Mouse (Mus musculus): ENCODE data around the gene Nfkbib.

Gene Nfkbib

GRCm38 (mm10) chr7:28767462-28767965, at the start of gene Nfkbib:
TSS of gene Nfkbib (minus strand) at chr7:28767512.
- DNase-seq (ENCODE audit: low spot score): no peak

GRCm38 (mm10) chr7:28816920-28817319, 49.6 kb upstream of the Nfkbib start:
- DNase-seq (ENCODE audit: low spot score): no peak

- no peak for DNase-seq (ENCODE audit: low spot score)
These were observed 48.9 kb upstream of the Nfkbib start for GRCm38 (mm10) chr7:28816201-28816600.

DNA sequence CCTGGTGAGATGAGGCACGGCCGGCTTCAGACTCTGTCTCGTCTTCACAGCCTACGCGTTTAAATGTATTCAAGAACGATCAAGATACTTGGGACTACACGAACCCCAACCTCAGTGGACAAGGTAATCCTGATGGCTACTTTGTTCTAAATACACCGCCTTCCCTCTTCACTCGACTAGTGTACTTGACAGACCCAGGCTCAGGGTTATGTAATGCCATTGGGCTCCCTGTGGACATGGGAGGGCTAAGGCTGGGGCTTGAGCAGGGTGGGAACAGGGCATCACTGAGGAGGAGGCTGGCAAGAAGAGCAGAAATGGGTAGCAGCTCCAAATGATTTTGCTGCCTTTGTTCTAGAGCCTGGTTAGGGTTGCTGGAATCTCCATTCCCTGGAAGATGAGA, 47.9 kb upstream of the Nfkbib start:
- DNase-seq (ENCODE audit: low spot score): no peak

DNA sequence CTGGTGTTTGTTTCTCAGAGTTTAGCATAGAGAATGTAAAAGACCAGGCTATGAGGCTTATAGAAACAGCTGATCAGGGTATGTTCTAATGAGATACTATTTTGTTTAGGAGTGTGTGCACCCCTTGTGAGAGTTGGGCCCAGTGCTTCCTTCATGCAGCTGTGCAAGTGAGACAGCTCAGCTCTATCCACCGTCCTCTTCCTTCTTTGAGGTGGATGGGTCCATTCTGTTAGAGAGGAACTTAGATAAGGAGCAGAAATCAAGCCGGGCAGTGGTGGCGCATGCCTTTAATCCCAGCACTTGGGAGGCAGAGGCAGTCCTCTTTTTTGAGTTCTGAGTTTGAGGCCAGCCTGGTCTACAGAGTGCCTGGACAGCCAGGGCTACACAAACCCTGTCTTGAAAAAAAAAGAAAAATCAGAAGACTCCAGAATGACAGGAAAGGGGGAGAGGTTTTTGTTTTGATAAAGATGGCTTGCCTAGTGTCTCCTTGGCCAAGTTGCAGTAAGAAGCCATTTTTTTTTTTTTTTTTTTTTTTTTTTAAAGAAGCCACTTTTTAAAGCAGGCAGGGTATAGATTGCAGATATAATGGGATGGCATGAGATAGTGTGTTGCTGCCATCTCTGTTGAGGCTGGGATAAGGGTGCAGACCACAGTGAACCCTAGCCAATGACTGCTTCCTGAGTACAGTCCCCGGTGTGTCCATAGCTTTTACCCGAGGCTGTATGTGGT, 47.2 kb upstream of the Nfkbib start:
- no peak for DNase-seq (ENCODE audit: low spot score)

GRCm38 (mm10) chr7:28812949-28813348, 45.6 kb upstream of the Nfkbib start:
- DNase-seq (ENCODE audit: low spot score): no peak

DNA sequence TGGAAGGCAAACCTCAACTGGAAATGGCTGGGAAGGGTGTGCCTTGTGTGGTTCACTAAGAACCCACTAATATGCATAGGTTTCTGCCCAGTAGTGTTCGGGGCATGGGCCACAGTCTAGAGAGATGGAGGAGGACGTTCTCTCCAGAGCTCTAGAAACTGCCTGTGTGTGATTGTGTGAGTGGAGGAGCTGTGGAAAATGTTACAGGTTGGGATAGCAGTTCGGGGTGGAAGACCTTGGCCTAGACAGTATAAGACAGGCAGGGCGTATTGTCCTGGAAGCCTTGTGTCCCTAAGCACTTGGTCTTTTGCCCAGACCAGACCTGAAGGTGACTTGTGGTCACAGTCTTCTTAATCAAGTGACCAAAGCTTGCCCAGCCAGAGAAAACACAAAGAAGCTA, 45.1 kb upstream of the Nfkbib start:
- no peak for DNase-seq (ENCODE audit: low spot score)

GRCm38 (mm10) chr7:28811640-28812275, 44.4 kb upstream of the Nfkbib start:
- no peak for DNase-seq (ENCODE audit: low spot score)

DNA sequence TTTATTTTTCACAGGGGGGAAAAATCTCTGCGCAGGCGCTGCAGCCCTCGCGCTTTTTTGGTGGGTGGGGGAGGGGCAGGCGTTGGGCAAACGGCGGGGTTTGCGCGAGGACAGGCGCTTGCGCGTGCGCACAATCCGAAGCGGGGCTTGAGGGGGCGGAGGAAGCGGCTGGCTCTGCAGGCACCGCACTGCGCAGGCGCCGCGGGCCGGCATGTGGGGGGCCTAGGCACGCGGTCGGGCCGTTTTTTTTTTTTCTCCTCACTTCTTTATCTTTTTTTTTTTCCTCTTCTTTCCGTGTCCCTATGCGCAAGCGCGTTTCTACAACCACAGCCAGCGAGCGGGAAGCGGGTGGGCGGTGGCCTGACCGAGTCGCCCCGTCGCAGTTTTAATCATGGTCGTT, 43.9 kb upstream of the Nfkbib start:
- DNase-seq (ENCODE audit: low spot score): peak; percentile 96

DNA sequence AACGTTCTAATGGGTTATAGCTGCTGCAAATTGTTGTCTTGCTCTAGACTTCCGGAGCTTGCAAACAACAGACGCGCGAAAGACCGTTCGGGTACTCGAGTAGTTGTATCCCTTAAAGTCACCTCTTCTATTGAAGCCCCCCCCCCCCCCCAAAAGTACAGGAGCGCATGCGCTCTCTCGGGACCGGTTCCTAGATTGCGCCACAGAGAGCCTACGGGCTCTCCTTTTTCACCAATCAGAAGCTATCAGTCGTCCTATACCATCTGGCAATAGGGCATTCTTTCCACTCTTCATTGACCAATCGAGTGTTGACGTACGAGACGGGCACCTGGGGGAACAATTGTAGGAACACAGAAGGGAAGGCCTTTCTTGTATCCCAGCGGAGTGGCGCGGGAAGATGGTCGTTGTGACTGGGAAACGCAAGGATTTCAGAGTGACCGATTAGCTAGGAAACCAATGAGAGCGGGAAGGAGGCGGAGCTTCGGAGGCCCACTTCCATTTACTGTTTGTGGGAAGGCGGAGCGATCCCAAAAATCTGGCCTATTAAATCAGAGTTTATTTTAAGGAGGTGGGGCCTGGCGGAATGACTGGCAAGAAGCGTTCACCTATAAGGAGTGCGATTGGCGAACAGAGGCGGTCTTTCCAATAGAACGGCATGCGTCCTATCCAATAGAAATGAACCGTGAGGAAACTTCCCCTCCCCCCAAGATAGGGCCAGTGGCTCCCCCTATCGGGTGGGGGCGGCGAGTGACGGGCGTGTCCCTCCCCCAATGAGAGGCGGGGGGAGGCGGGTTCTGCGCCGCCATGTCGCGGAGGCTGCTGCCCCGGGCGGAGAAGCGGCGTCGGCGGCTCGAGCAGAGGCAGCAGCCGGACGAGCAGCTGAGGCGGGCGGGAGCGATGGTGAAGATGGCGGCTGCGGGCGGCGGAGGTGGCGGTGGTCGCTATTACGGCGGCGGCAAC, 43.1 kb upstream of the Nfkbib start:
- peak; percentile 100 for DNase-seq (ENCODE audit: low spot score)

DNA sequence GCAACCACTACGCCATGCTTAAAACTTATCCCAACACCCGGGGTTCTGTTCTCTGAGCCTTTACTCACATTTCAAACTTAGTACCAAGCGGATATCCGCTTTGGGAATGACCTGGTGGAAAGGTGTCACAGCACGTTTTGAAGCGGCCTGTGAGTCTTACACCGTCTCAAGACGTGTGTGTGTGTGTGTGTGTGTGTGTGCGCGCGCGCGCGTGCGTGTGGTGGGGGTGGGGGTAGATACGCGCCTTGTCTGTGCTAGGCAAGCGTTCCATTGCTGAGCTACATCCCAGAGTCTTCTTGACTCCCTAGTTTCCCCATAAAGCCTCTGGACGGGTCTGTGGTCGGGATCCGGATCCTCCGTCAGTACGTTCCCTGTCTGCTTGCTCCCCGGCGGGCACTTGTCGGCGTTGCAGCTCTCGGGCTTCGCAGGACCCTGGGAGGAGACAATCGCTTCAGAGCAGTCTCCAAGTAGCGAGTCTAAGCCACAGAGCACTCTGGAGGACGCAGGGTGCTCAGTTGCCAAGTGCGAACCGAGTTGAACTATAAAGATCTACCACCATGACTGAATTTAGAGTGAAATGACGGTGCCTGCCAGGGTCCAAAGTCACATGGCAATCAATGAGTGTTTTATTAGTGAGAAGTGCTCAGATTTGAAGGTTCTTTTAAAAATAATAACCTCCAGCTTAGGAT, 42.2 kb upstream of the Nfkbib start:
- DNase-seq (ENCODE audit: low spot score): peak; percentile 83

DNA sequence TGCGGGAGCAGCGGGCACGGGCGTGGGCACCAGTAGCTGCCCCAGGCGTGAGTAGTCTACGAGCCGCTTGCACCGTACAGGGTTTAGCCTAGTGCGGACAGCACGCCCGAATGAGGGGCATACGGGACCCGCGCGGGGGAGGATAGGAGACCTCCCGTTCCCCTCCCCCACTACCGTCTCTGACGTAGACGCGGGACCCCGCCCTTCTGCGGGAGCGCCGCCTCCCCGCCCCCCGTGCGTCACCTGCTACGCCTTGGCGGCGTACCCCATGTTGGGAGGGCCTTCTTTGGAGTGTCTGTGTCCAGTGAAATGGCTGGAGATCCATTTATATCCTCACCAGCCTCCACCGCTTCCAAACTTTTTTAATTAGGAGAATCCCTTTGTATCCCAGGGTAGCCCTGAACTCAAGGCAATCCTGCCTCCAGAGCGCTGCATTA, 41.7 kb upstream of the Nfkbib start:
- peak; percentile 96 for DNase-seq (ENCODE audit: low spot score)

DNA sequence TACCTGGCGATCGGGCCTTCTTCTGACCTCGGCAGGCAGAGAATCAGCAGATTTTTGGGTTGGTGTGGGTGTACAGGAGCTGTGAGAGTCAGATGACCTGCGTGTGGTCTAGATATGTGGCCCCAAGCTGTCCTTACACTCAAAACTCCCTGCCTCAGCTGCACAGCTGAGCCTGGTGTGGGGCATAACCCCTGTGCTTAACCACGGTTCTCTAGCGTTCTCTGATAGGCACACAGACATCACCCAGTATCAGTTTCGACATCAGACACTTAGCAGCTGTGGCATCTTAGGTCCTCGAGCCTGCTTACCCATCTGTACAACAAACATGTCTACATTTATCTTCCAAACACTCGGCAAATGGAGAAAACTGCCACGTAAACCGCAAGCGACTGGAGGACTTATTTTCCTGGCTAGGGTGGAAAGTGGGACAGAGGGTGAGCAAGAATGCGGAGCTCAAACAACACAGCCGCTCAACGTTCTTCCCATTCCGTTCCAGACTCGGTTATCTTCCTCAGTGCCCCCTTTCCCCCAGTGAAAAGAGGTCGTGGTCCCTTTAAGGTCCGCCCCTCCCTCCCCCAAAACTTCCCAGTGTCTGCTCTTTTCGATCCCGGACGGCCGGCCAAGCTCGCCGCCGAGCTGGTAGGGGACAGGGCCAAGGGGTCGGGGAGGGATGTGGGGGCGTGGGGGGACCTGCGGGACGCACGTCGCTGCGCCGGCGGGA, 41.1 kb upstream of the Nfkbib start, which contains the start of gene Hnrnpl:
Gene Hnrnpl (plus strand): TSS at position 321 of the 721 bp plus-strand sequence.
- peak; percentile 85 for DNase-seq (ENCODE audit: low spot score)

DNA sequence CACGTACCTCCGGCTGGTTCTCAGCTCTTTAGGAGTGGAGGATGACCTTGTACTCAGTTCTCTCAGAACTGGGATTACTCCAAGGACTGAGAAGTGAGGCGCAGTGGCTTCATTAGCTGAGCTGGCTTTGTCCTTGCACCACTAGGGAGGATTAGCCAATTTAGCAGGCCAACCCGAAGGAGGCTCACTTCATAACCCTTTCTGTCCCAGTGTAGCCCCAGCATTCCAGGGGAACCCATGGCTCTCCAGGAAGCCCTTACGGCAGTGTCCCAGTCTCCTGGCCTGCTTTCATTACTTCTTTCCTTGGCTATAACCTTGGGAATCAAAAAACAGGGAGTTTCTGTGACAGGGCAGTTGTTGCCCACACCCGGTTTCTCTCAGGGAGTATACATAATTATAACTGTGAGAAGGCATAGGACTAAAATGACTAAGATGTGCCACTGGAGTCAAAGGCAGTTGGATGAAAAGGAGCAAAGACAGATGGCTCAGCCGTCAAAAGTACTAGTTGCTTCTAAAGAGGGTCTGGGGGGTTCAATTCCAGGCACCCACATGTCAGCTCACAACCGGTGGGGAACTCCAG, 40.4 kb upstream of the Nfkbib start:
- no peak for DNase-seq (ENCODE audit: low spot score)

- no peak for DNase-seq (ENCODE audit: low spot score)
These were observed 39.6 kb upstream of the Nfkbib start for GRCm38 (mm10) chr7:28806869-28807268.

DNA sequence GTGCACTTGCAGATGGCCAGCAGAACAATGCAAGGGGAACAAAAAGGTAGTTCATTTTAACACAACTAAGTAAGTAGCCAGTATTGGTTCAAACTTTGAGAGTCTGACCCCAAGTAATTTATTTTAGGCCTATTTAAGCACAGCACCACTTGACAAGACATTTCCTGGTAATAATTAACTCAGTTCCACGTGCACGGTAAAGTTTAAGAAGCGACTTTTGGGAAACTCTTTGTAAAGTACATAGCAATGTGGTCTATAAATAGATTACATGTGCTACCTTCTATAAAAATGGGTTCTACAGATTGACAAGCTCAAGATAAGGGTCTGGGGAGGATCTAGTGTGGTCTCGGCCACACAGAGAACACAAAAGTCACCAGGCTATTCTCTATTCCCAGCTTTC, 36.4 kb upstream of the Nfkbib start:
- no peak for DNase-seq (ENCODE audit: low spot score)

GRCm38 (mm10) chr7:28802846-28803588, 35.7 kb upstream of the Nfkbib start:
- DNase-seq (ENCODE audit: low spot score): peak; percentile 77

DNA sequence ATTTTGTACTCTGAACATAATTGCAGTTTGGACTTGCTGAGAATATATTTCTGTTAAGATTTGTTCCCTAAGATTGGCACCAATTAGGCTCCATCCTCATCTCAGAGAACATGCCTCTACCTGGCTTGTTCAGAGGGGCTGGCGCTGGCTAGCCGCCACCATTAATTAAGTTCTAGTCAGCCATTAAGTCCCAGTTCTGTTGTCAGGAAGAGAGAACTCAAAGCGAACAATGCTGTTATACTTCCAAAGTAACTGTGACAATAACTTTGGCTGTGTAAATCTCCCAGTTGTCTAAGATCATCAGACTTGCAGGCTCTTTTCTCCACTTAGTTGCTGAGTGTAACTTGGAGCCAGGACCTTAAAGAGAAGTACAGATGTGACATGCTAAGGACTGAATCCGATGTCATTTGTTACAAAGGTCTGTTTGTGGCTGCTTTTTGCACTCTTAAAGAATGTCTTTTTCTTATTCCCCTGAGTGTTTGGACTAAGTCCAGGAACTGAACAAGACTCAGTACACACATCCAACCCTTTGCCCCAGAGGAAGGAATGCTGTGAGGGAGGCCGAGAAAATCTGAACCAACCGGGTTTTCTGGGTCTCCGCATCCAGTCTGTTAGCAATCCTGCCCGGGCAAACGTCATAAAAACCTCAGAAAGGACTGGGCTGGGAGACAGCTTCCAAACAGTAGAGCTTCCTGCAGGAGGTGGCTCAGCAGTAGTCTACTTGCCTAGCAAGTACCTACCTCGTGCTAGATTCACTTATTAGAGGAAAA, 34.8 kb upstream of the Nfkbib start:
- peak; percentile 67 for DNase-seq (ENCODE audit: low spot score)

DNA sequence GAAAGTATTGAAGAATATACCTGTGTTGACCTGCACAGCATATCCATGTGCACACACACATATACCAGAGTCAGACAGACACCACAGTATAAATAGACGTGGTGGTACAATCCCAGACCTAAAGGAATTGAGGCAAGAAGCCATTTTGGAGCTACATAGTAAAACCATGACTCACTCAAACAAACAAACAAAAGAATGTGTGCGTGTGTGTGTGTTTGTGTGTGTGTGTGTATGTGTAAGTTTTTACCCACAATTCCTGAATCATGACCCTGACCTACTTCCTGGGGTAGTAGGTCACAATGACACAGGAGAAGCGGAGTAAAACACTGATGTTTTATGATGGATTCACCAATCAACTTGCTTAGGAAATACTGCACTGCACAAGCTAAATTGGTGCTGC, 34.1 kb upstream of the Nfkbib start:
- DNase-seq (ENCODE audit: low spot score): no peak

Measured in embryo, embryonic 10.5 days (tissue).